Mouse (Mus musculus) MEL (cell line): ENCODE results near the gene 4930535I16Rik. TPM values are rescaled to one million over a fixed set of nuclear protein-coding genes. Genes with fewer than 3 reads are reported as not detected.

ENCODE experiments used
- DNase-seq: peaks from one replicate; pipeline ENCODE4 v3.0.0; 2011; ENCODE audit warnings: low read depth, low spot score
- H3K27ac ChIP-seq: 2 replicates; pipeline ENCODE4 v1.5.1; 2012; ENCODE audit warnings: low read depth, mild to moderate bottlenecking, control low read depth, low read length, moderate library complexity; ENCODE audit not compliant: control insufficient read depth
- H3K27me3 ChIP-seq, 2 experiments: fragments of 150-350 bp in 1 of 2; sonication (generic) in 1 of 2; 2 replicates each; pipeline ENCODE4 v1.6.1; 2012; ENCODE audit warnings: low read length in 2 of 2, mild to moderate bottlenecking in 2 of 2, improper control_type of control experiment in 1 of 2, moderate library complexity in 1 of 2; ENCODE audit not compliant: insufficient read depth in 2 of 2, control insufficient read depth in 1 of 2
- H3K36me3 ChIP-seq, 2 experiments: 2 replicates each; pipeline ENCODE4 v1.6.1; 2012 to 2014; ENCODE audit warnings: low read length in 2 of 2, improper control_type of control experiment in 1 of 2, inconsistent platforms in 1 of 2, mild to moderate bottlenecking in 1 of 2; ENCODE audit not compliant: insufficient read depth in 2 of 2, control insufficient read depth in 1 of 2
- H3K4me1 ChIP-seq, 2 experiments: fragments of 150-350 bp in 1 of 2; sonication (generic) in 1 of 2; 2 replicates each; pipeline ENCODE4 v1.6.1; 2012; ENCODE audit warnings: low read length in 2 of 2, improper control_type of control experiment in 1 of 2, mild to moderate bottlenecking in 1 of 2; ENCODE audit not compliant: insufficient read depth in 2 of 2, control insufficient read depth in 1 of 2
- H3K4me3 ChIP-seq, 2 experiments: fragments of 150-350 bp in 1 of 2; sonication (generic) in 1 of 2; 2 replicates each; pipeline ENCODE4 v1.5.1; 2012; ENCODE audit warnings: low read depth in 2 of 2, low read length in 2 of 2, mild to moderate bottlenecking in 2 of 2, moderate library complexity in 2 of 2, control low read depth in 1 of 2, improper control_type of control experiment in 1 of 2; ENCODE audit not compliant: control insufficient read depth in 1 of 2, insufficient read depth in 1 of 2
- H3K79me2 ChIP-seq: 2 replicates; pipeline ENCODE4 v1.6.1; 2012; ENCODE audit warnings: mild to moderate bottlenecking, low read length, moderate library complexity; ENCODE audit not compliant: control insufficient read depth, poor library complexity, insufficient read depth
- H3K9ac ChIP-seq: 2 replicates; pipeline ENCODE4 v1.6.1; 2012; ENCODE audit warnings: low read depth, mild to moderate bottlenecking, control low read depth, low read length, moderate library complexity; ENCODE audit not compliant: control insufficient read depth, poor library complexity, severe bottlenecking
- H3K9me3 ChIP-seq: fragments of 150-350 bp; sonication (generic); replicated peaks from 2 replicates; pipeline ENCODE4 v1.6.1; 2012; ENCODE audit warnings: mild to moderate bottlenecking, low read length, improper control_type of control experiment, moderate library complexity; ENCODE audit not compliant: insufficient read depth
- CHD1 ChIP-seq: IDR thresholded peaks from 2 replicates; pipeline ENCODE4 v1.6.1; 2012; ENCODE audit warnings: low read depth, mild to moderate bottlenecking, inconsistent platforms, low read length, improper control_type of control experiment
- CHD2 ChIP-seq: IDR thresholded peaks from 2 replicates; pipeline ENCODE4 v1.6.1; 2011; ENCODE audit warnings: low read length, improper control_type of control experiment
- CTCF ChIP-seq, 3 experiments: IDR thresholded peaks in 2 of 3; conservative IDR thresholded peaks in 1 of 3; 2 replicates each; pipeline ENCODE4 v1.5.1; 2011 to 2012; ENCODE audit warnings: low read length in 3 of 3, low read depth in 2 of 3, mild to moderate bottlenecking in 2 of 3, improper control_type of control experiment in 1 of 3, inconsistent platforms in 1 of 3, mixed read lengths in 1 of 3, moderate library complexity in 1 of 3; ENCODE audit not compliant: control insufficient read depth in 1 of 3, insufficient read depth in 1 of 3, poor library complexity in 1 of 3, severe bottlenecking in 1 of 3
- E2F4 ChIP-seq: IDR thresholded peaks from 2 replicates; pipeline ENCODE4 v1.6.1; 2011; ENCODE audit warnings: low read depth, low read length, improper control_type of control experiment, borderline replicate concordance
- ELF1 ChIP-seq: IDR thresholded peaks from 2 replicates; pipeline ENCODE4 v1.6.1; 2014; ENCODE audit warnings: low read depth, mild to moderate bottlenecking, inconsistent platforms, low read length, improper control_type of control experiment, moderate library complexity
- EP300 ChIP-seq, 2 experiments: IDR thresholded peaks; 2 replicates each; pipeline ENCODE4 v1.6.1; 2011; ENCODE audit warnings: improper control_type of control experiment in 2 of 2, low read length in 2 of 2, low read depth in 1 of 2, mild to moderate bottlenecking in 1 of 2
- ETS1 ChIP-seq: IDR thresholded peaks from 2 replicates; pipeline ENCODE4 v1.6.1; 2012; ENCODE audit warnings: low read depth, mild to moderate bottlenecking, inconsistent platforms, low read length, improper control_type of control experiment, moderate library complexity
- GABPA ChIP-seq: IDR thresholded peaks from 2 replicates; pipeline ENCODE4 v1.6.1; 2012; ENCODE audit warnings: low read depth, mild to moderate bottlenecking, inconsistent platforms, low read length, improper control_type of control experiment, moderate library complexity
- GATA1 ChIP-seq: IDR thresholded peaks from 2 replicates; pipeline ENCODE4 v1.6.1; 2011; ENCODE audit warnings: low read depth, low read length, improper control_type of control experiment
- HCFC1 ChIP-seq: IDR thresholded peaks from 2 replicates; pipeline ENCODE4 v1.6.1; 2012; ENCODE audit warnings: low read depth, mild to moderate bottlenecking, inconsistent platforms, low read length, improper control_type of control experiment, moderate library complexity
- JUND ChIP-seq: IDR thresholded peaks from 2 replicates; pipeline ENCODE4 v1.6.1; 2011; ENCODE audit warnings: low read depth, mild to moderate bottlenecking, improper control_type of control experiment, low read length
- KAT2A ChIP-seq: conservative IDR thresholded peaks from 2 replicates; pipeline ENCODE4 v1.6.1; 2012; ENCODE audit warnings: low read depth, low read length, improper control_type of control experiment, inconsistent platforms
- MAFK ChIP-seq: IDR thresholded peaks from 2 replicates; pipeline ENCODE4 v1.6.1; 2011; ENCODE audit warnings: low read depth, mild to moderate bottlenecking, low read length, improper control_type of control experiment, borderline replicate concordance
- MAX ChIP-seq: IDR thresholded peaks from 2 replicates; pipeline ENCODE4 v1.6.1; 2011; ENCODE audit warnings: low read length, improper control_type of control experiment
- MEF2A ChIP-seq: IDR thresholded peaks from 2 replicates; pipeline ENCODE4 v1.6.1; 2014; ENCODE audit warnings: low read depth, mild to moderate bottlenecking, inconsistent platforms, low read length, improper control_type of control experiment; ENCODE audit not compliant: poor library complexity, insufficient replicate concordance, severe bottlenecking; ENCODE audit errors: extremely low read depth
- MXI1 ChIP-seq: IDR thresholded peaks from 2 replicates; pipeline ENCODE4 v1.6.1; 2011; ENCODE audit warnings: mild to moderate bottlenecking, low read depth, low read length, improper control_type of control experiment
- MYB ChIP-seq: IDR thresholded peaks from 2 replicates; pipeline ENCODE4 v1.6.1; 2011; ENCODE audit warnings: mild to moderate bottlenecking, low read depth, low read length, improper control_type of control experiment
- MYC ChIP-seq: IDR thresholded peaks from 2 replicates; pipeline ENCODE4 v1.6.1; 2011; ENCODE audit warnings: low read depth, mild to moderate bottlenecking, low read length, improper control_type of control experiment, moderate library complexity
- NELFE ChIP-seq: IDR thresholded peaks from 2 replicates; pipeline ENCODE4 v1.6.1; 2011; ENCODE audit warnings: low read depth, low read length, improper control_type of control experiment
- NRF1 ChIP-seq: IDR thresholded peaks from 2 replicates; pipeline ENCODE4 v1.6.1; 2014; ENCODE audit warnings: low read depth, mild to moderate bottlenecking, inconsistent platforms, low read length, improper control_type of control experiment, moderate library complexity; ENCODE audit not compliant: poor library complexity, insufficient read depth, severe bottlenecking
- POLR2A ChIP-seq, 2 experiments: IDR thresholded peaks; 2 replicates each; pipeline ENCODE4 v1.6.1; 2011 to 2012; ENCODE audit warnings: low read length in 2 of 2, mild to moderate bottlenecking in 2 of 2, control low read depth in 1 of 2, improper control_type of control experiment in 1 of 2, low read depth in 1 of 2, moderate library complexity in 1 of 2; ENCODE audit not compliant: control insufficient read depth in 1 of 2, insufficient read depth in 1 of 2, poor library complexity in 1 of 2
- POLR2AphosphoS2 ChIP-seq: IDR thresholded peaks from 2 replicates; pipeline ENCODE4 v1.6.1; 2011; ENCODE audit warnings: low read length, improper control_type of control experiment
- POLR2AphosphoS5 ChIP-seq: IDR thresholded peaks from 2 replicates; pipeline ENCODE4 v1.6.1; 2012; ENCODE audit warnings: low read depth, borderline replicate concordance, mild to moderate bottlenecking, inconsistent platforms, low read length, moderate library complexity, mixed read lengths
- RAD21 ChIP-seq: IDR thresholded peaks from 2 replicates; pipeline ENCODE4 v1.6.1; 2011; ENCODE audit warnings: mild to moderate bottlenecking, low read depth, low read length, improper control_type of control experiment
- RCOR1 ChIP-seq: IDR thresholded peaks from 2 replicates; pipeline ENCODE4 v1.6.1; 2012; ENCODE audit warnings: low read depth, mild to moderate bottlenecking, inconsistent platforms, low read length, improper control_type of control experiment
- SIN3A ChIP-seq: IDR thresholded peaks from 2 replicates; pipeline ENCODE4 v1.6.1; 2012; ENCODE audit warnings: low read length, improper control_type of control experiment, inconsistent platforms
- SMC3 ChIP-seq: IDR thresholded peaks from 2 replicates; pipeline ENCODE4 v1.6.1; 2011; ENCODE audit warnings: low read depth, low read length, improper control_type of control experiment
- TAL1 ChIP-seq: IDR thresholded peaks from 2 replicates; pipeline ENCODE4 v1.6.1; 2012; ENCODE audit warnings: mild to moderate bottlenecking, inconsistent platforms, low read length, moderate library complexity, mixed read lengths
- TBP ChIP-seq: IDR thresholded peaks from 2 replicates; pipeline ENCODE4 v1.8.0; 2011; ENCODE audit warnings: low read depth, low read length, improper control_type of control experiment
- TCF12 ChIP-seq: IDR thresholded peaks from 2 replicates; pipeline ENCODE4 v1.6.1; 2014; ENCODE audit warnings: low read depth, mild to moderate bottlenecking, inconsistent platforms, low read length, improper control_type of control experiment, moderate library complexity
- UBTF ChIP-seq: IDR thresholded peaks from 2 replicates; pipeline ENCODE4 v1.6.1; 2012; ENCODE audit warnings: low read depth, mild to moderate bottlenecking, inconsistent platforms, low read length, improper control_type of control experiment, moderate library complexity, borderline replicate concordance; ENCODE audit not compliant: insufficient read depth
- USF1 ChIP-seq: IDR thresholded peaks from 2 replicates; pipeline ENCODE4 v1.6.1; 2014; ENCODE audit warnings: low read depth, mild to moderate bottlenecking, inconsistent platforms, low read length, improper control_type of control experiment, moderate library complexity
- USF2 ChIP-seq, 2 experiments: IDR thresholded peaks; 2 replicates each; pipeline ENCODE4 v1.6.1; 2011 to 2012; ENCODE audit warnings: improper control_type of control experiment in 2 of 2, low read length in 2 of 2, borderline replicate concordance in 1 of 2, inconsistent platforms in 1 of 2, low read depth in 1 of 2, mild to moderate bottlenecking in 1 of 2; ENCODE audit not compliant: insufficient read depth in 1 of 2
- ZC3H11A ChIP-seq: IDR thresholded peaks from 2 replicates; pipeline ENCODE4 v1.6.1; 2012; ENCODE audit warnings: low read depth, mild to moderate bottlenecking, inconsistent platforms, low read length, improper control_type of control experiment
- ZKSCAN1 ChIP-seq: IDR thresholded peaks from 2 replicates; pipeline ENCODE4 v1.6.1; 2012; ENCODE audit warnings: low read depth, mild to moderate bottlenecking, inconsistent platforms, low read length, improper control_type of control experiment, moderate library complexity
- ZNF384 ChIP-seq: IDR thresholded peaks from 2 replicates; pipeline ENCODE4 v1.6.1; 2012; ENCODE audit warnings: low read depth, mild to moderate bottlenecking, inconsistent platforms, low read length, improper control_type of control experiment
- polyA plus RNA-seq, 2 experiments: library from polyadenylated mRNA; stranded (reverse) in 1 of 2; unstranded in 1 of 2; fragments of >175 nt in 1 of 2; fragments of >200 nt in 1 of 2; gene quantifications; 2 replicates each; pipeline versions ENCODE4 v1.2.1 to v1.2.4; 2012; ENCODE audit warnings: low replicate concordance in 2 of 2, low read depth in 1 of 2; ENCODE audit not compliant: insufficient read length in 2 of 2, insufficient read depth in 1 of 2, missing spikeins in 1 of 2
- total RNA-seq: library from RNA; depleted of rRNA; stranded (reverse); fragments of 300-350 nt; gene quantifications from 2 replicates; pipeline ENCODE4 v1.2.3, GENCODE M21; 2012

4930535I16Rik gene
- total and polyA plus RNA-seq, 3 experiments: 1.3 TPM; not detected in 2

- Histone ChIP-seq H3K27ac (peak within 1 kb of the TSS; percentile 69), H3K4me1 (peaks cover 4% of the 10 kb centered on the region in 2 experiments; a peak in 3 of 4 replicates), H3K9me3 (no peaks in the 10 kb centered on the region), H3K27me3 (no peaks in the 10 kb centered on the region), H3K4me3 (peak within 1 kb of the TSS; percentile 85 to 96), H3K9ac (peak within 1 kb of the TSS; percentile 93), H3K36me3 (peaks cover 0 to 20% of the 10 kb centered on the region in 2 experiments; a peak in 2 of 4 replicates), H3K79me2 (peaks cover 20% of the 10 kb centered on the region)
- peak; percentile 98 for DNase-seq
- TF ChIP-seq CTCF (IDR thresholded peaks at IDR 0.05 in 2 of 3, conservative IDR thresholded peaks at IDR 0.05 in 1 of 3; ENCODE audit: control insufficient read depth in 1 of 3, insufficient read depth in 1 of 3, low read depth in 2 of 3, low read length in 3 of 3, poor library complexity in 1 of 3, severe bottlenecking in 1 of 3): no peak
- no peak; a peak in 1 of 4 replicates for TF ChIP-seq EP300 (IDR thresholded peaks at IDR 0.05; ENCODE audit: low read depth in 1 of 2, low read length in 2 of 2)
- no peak for TF ChIP-seq ZKSCAN1
- TF ChIP-seq SMC3: no peak
- TF ChIP-seq CHD2: no peak
- TF ChIP-seq ZNF384: peak; percentile 59
- TF ChIP-seq ELF1: peak; percentile 93
- TF ChIP-seq GABPA: no peak
- TF ChIP-seq CHD1: no peak
- peak; percentile 98 for TF ChIP-seq MXI1
- TF ChIP-seq TBP: peak; percentile 54; the same call in 1 of the 2 replicates
- TF ChIP-seq MAX: peak; percentile 87
- TF ChIP-seq TCF12: no peak; the same call in 1 of the 2 replicates
- peak; percentile 60 for TF ChIP-seq GATA1
- no peak for TF ChIP-seq POLR2AphosphoS5
- TF ChIP-seq NELFE: peak; percentile 67
- peak; percentile 82 for TF ChIP-seq MYC
- 0 out of 2 replicates have a peak, but pooled peaks have one; percentile 3 for TF ChIP-seq RCOR1
- TF ChIP-seq MEF2A: no peak
- peak; percentile 64; the same call in 1 of the 2 replicates for TF ChIP-seq KAT2A
- TF ChIP-seq ZC3H11A: no peak
- TF ChIP-seq POLR2AphosphoS2: peak; percentile 54; the same call in 1 of the 2 replicates
- TF ChIP-seq UBTF: no peak
- TF ChIP-seq ETS1: no peak
- peak; percentile 99 for TF ChIP-seq NRF1
- peak; percentile 32 for TF ChIP-seq USF1
- no peak for TF ChIP-seq E2F4
- TF ChIP-seq USF2 (IDR thresholded peaks at IDR 0.05; ENCODE audit: borderline replicate concordance in 1 of 2, insufficient read depth in 1 of 2, low read depth in 1 of 2, low read length in 2 of 2): no peak
- TF ChIP-seq SIN3A: peak; percentile 99
- peak; percentile 59 to 68; a peak in 2 of 4 replicates for TF ChIP-seq POLR2A (IDR thresholded peaks at IDR 0.05; ENCODE audit: control insufficient read depth in 1 of 2, insufficient read depth in 1 of 2, low read depth in 1 of 2, low read length in 2 of 2, poor library complexity in 1 of 2)
- TF ChIP-seq RAD21: no peak
- no peak for TF ChIP-seq JUND
- TF ChIP-seq MAFK: no peak
- TF ChIP-seq MYB: no peak
- TF ChIP-seq HCFC1: peak; percentile 92
- no peak for TF ChIP-seq TAL1
Measured at GRCm38 (mm10) chr4:123904333-123905125, 13.3 kb downstream of the 4930535I16Rik start, which contains the start of gene Mycbp. Gene Mycbp, plus strand, starts transcription at chr4:123904832.
